Mouse (Mus musculus) retina, embryonic 14.5 days (tissue): ENCODE measurements around the gene Tubd1.
A peak's percentile ranks its signal among the peaks of the same experiment; 100 is the strongest.

Experiments
- DNase-seq: peaks from one replicate; pipeline ENCODE4 v3.0.0-alpha.2; 2015; ENCODE audit warnings: low spot score

Gene Tubd1

DNA sequence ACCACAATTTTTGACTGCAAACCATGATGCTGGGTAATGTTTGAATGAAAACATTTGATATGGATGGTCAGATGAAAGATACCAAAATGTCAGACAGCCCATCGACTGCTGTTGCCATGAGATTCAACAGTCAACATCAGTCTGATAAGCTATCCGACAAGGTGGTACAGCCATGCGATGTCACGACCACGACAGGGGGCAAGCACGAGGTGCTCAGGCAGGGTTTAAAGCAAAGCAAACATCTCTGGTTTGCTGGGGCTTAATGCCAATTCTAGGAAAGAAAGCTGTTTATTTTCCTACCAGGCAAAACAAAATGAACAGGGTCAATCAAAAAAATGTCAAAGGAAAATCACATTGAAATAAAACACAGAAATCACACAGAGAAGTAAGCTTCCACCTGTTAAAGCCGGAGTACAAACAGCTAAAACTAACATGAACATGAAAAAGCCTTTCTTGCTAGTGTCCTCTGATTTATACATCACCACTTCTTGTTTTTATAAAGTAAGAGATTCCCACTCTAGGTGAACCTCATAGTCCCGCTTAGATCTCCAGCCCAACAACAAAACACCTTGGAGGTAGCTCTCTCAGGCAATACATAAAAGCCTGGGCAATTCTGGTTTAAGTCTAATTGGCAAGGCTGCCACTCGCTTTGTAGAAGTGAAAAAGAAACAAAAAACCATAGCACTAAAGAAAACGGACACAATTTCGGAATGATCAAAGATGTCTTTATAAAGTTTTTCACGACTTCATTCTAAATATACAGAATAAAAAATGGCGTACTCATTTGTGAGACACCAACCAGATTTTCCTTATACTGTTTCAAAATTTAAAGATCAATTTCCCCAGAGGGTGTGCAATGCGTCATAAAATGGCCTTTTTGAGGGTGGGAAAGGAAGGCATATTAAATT is 39.5 kb downstream of the Tubd1 start:
- no peak for DNase-seq

DNA sequence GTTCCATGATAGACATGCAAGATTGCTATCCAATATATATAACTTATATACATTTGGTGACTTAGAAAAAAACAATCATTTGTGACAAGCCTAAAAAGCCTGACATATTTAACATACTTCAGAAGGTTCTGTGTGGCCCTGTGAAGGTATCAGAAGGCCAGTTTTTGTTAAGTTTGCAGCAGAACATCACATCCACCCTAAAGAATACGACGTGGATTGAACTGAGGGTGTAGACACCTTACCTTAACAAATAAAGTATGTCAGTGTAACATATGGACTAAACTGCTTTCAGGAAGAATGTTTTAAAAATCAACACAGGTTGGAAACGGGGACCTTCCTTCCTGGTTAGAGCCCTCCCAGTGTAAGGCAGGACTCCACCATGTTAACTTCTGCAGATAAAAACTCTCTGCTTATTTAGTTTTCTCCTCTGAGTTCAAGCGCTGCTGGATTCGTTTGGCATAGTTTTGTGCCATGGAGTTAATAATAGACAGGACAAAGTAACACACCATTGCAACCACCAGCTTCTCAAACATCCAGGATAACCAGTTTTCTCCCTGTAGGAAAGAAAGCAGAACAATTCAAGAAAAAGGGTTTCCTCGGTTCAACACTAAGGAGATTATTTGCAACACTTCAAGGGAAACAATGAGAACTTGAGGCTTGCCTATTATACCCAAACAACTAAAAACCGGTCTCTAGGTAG is 40.3 kb downstream of the Tubd1 start:
- DNase-seq, result no peak

GRCm38 (mm10) chr11:86585598-86585984 is 40.8 kb downstream of the Tubd1 start:
- DNase-seq, result no peak

- no peak for DNase-seq
These were observed 41.5 kb downstream of the Tubd1 start for GRCm38 (mm10) chr11:86586177-86586867.

DNA sequence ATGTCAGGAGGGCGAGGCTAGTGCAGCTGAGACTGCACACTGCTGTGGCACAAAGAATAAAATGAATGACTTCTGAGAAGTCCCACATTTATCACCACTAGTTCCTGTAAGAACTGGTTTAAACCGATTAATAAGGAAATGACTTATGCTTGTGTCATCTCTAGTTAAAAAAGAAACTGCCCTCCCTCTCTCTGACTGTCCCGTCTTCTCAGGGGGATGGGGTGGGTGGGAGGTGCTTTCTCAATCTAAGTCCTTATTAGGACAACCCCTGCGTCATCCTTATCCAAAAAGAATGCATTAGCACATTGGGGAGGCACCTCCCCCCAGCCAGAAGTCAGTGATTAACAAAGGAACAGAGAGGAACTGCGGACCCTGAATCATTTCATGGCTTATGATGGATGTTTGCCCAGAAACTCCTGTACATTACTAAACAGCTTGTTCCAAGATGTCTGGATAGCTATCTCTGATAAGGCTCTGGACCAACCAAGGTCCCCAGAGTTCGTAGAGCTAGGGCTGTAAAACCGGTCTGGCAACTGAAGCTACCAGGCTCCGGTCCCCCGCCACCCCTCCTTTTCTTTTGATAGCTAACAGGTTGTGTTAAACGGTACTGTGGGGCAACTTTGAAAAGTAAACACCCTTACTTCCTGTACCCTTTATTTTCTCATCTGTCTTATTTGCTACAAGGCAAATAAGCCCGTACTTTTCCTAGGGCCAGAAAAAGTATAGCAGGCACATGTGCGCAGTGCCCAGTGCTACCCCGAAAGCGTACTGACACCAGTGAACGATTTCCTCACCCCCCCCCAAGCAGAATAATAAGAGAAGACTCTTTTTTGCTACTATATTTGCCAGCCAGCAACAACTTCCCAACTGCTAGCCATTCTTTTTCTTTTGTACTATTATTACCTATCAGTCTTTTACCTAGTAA is 42.3 kb downstream of the Tubd1 start:
- DNase-seq, result peak; percentile 2

DNA sequence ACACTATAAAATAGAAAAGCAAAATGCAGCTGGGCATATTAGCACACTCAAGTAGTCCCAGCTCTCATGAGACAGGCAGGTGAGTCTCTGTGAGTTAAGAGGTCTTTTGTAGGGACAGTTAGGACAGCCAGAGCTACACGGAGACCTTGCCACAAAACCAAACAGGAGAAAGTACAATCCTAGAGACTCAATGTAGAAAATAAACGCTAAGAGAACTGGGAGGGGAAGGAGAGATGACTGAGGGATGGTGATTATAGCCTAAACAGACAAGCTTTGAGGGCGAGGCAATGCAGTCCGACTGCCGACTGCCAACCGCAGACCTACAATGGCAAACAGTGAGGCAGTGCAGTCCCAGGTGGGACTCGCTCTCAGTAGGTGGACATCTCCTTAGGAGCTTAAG is 43.0 kb downstream of the Tubd1 start:
- no peak for DNase-seq

DNA sequence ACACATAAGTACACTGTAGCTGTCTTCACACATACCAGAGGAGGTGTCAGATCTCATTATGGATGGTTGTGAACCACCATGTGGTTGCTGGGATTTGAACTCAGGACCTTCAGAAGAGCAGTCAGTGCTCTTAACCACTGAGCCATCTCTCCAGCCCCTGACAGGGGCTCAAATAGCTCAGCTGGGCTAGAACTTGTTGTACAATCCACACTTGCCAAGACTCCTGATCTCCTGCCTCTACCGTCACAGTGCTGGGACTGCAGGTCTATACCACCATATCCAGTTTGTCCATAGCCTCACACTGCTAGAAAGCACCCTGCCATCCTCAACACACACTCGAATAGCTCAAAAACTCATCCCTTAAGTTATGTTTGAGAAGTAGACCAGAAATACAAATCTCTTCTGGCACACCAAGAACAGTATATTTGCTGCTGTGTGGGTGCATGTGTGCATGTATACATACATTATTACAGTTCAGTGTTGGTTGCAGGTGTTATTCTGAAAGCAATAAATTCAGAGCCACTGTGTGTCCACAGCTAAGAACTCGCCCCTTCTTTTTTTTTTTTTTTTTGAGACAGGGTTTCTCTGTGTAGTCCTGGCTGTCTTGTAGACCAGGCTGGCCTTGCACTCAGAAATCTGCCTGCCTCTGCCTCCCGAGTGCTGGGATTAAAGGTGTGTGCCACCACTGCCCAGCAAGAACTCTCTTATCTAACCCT is 44.0 kb downstream of the Tubd1 start:
- no peak for DNase-seq

- no peak for DNase-seq
These were observed 45.3 kb downstream of the Tubd1 start for GRCm38 (mm10) chr11:86590066-86590465.

DNA sequence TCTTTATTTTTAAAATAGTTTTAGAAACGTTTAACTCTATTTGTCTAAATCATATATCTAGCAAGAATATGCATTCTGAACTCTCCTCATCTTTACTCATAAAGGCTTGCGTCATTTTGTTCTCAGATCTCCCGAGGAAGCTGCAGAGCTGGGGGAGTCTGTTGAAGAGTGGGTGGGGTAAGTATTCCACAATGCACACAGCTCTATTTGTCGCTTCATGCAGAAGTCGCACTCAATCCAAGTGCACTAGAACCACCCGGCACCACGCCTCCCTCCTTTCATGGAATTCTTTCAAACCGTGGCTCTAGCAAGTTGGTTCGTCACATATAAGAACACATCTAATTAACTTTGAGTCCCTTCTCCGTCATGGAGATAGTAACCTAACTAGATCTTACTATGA is 45.8 kb downstream of the Tubd1 start:
- no peak for DNase-seq

GRCm38 (mm10) chr11:86591301-86591845 is 46.6 kb downstream of the Tubd1 start:
- DNase-seq, result no peak

DNA sequence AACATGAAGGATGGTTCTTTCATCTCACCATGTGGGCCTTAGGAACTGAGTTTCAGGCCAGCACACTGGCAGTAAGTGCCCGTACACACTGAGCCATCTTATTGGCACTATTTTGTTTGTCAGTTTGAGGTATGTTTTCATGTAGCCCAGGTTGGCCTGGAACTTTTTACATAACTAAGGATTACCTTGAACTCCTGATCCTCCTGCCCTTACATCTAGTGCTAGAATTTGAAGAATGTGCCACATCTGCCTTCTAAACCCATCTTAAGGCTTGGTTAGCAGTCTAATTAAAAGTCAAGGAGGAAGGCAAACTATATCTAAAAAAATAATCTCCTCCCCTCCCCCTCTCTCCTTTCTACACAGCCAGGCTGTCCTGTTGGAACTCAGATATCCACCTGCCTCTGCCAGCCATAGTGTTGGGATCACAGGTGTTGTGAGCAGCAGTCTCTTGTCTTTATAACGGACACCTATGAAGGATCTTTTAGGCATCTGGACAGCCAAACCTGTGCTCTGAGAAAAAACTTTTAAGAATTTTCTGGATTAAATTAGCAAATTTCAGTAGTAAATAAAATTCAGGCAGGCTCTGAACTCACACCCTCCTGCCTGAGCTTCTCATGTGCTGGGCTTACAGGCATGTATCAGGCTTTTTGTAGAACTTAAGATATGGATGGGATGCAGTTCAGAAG is 47.3 kb downstream of the Tubd1 start:
- no peak for DNase-seq

GRCm38 (mm10) chr11:86592993-86593392 is 48.2 kb downstream of the Tubd1 start:
- no peak for DNase-seq

DNA sequence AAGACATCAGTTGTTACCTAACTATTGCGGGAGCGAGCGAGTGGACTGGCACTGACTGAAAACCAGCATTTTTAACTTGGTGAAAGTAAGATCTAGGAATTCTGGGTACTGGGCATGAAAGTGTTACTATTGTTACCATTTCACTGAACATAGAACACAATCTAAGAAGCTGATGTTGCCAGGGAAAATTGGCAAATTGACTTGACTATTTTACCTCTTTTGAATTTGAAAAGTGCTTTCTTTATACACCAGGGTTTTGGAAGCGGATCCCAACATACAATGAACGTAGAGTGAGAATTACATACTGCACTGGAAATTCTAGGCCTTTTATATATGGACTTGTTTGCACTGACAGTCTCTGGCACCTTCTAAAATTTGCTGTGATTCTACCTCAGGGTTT is 48.7 kb downstream of the Tubd1 start:
- DNase-seq, result no peak

DNA sequence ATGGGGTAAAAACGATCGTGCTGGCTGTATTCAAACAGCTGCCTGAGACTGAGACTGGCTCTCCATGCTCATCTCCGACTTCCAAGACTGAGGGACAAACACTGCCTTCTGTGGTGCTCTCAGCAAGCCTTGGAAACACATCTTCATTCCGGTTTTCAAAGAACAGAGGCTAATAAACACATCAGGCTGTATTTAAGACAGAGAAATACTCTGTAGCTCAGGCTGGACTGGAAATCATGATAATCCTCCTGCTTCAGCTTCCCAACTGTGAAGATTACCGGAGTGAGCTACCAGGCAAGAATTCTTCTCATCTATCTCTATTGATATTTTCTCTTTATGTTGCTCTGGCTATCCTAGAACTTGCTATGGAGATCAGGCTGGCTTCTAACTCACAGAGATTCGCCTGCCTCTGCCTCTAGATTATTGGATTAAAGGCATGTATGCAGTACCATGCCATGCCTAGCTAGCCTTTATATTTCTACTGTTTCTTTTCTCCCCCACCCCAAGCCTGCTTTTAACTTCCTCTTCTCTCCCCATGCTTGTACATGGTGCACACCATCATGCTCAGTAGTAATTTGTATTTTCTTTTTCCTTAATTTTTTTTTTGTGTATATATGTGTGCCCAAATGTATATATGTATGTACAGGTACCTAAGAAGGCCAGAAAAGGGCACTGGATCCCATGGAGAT is 49.5 kb downstream of the Tubd1 start:
- no peak for DNase-seq

DNA sequence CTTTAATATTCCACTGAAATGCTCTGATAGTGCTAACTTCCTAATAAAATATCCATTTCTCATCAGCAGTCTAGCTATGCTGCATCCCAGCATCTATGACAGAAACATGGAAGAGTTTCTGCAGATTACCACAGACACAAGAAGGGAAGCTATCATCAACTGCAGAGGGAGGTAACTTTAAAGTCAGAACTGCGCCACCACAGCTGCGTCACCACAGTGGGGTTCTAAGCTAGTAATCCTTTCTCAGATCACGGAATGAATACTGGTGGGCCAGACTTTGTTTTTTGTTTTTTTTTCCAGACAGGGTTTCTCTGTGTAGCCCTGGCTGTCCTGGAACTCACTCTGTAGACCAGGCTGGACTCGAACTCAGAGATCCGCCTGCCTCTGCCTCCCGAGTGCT is 50.6 kb downstream of the Tubd1 start:
- DNase-seq, result no peak

DNA sequence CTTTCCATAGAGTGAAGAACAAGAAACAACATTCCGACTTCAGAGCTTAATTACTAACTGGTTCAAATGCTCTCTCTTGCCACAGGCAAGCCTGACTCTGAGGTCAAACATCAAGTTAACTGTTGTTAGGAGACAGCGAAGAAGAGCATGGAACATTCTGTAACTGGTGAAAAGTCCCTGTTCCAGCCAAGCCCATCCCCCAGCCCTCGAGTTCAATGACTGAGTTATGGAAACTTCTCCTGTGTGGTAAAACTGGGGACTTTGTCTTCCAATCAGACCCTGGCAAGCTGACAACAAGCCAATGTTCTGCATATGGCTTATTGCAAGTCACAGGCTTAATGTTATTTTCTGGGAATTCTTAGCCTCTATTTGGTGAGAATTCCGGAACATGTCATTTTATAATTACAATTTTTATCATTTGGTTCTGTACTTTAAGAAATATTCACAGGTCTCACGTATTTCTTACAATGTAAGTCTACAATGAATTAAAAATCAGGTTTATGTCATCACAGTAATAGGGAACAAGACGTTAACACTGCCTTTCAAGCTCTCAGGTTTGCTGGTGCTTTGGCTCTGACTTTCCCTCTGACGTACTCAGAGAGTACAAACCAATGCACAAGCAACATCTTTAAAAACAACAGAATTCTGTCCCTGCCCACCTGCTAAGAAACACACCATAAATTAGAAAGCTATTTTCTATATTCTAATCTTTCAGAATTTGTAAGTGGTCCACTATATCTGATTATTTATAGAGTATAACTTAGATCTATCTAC is 51.6 kb downstream of the Tubd1 start:
- no peak for DNase-seq

DNA sequence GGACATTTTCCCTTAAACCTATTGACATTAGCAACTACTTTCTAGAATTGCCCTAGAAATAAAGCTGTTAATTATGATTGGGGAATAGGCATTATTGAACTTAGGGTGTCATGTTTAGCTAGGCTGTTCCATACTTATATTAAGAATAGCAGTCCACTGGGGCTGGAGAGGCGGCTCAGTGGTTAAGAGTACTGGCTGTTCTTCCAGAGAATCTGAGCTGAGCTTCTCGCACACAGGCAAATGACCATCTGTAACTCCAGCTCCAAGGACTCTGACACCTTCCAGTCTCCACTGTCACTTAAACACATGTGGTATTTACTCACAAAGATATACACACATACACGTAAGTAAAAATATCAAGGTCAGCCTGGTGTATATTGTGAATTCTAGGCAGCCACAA is 52.2 kb downstream of the Tubd1 start:
- DNase-seq, result no peak

GRCm38 (mm10) chr11:86598154-86598553 is 53.4 kb downstream of the Tubd1 start:
- no peak for DNase-seq

- no peak for DNase-seq
These were observed 53.8 kb downstream of the Tubd1 start for GRCm38 (mm10) chr11:86598572-86598971.
